Mouse (Mus musculus): ENCODE measurements around the gene Phactr3. TPM values are rescaled to one million over a fixed set of nuclear protein-coding genes. Genes with fewer than 3 reads are reported as not detected.

The Phactr3 gene
- polyA plus RNA-seq, 1 experiment = not detected

- TF ChIP-seq E2F4 (IDR thresholded peaks at IDR 0.05; ENCODE audit: insufficient read depth) = no peak
- no peak for TF ChIP-seq TCF12 (IDR thresholded peaks at IDR 0.05; ENCODE audit: insufficient read depth, poor library complexity, severe bottlenecking)
- TF ChIP-seq REST (IDR thresholded peaks at IDR 0.05; ENCODE audit: insufficient read depth, insufficient read length) = no peak
- TF ChIP-seq TCF3 (IDR thresholded peaks at IDR 0.05; ENCODE audit: insufficient read length, low read depth) = no peak
- no peak for TF ChIP-seq USF1 (IDR thresholded peaks at IDR 0.05; ENCODE audit: low read depth)
- no peak for TF ChIP-seq POLR2AphosphoS2 (IDR thresholded peaks at IDR 0.05; ENCODE audit: insufficient read length, low read depth)
- H3K4me2 ChIP-seq (ENCODE audit: low read depth) = no peak overlapping the region
Observed at GRCm38 (mm10) chr2:178184251-178184650, 65.5 kb downstream of the Phactr3 start.

DNA sequence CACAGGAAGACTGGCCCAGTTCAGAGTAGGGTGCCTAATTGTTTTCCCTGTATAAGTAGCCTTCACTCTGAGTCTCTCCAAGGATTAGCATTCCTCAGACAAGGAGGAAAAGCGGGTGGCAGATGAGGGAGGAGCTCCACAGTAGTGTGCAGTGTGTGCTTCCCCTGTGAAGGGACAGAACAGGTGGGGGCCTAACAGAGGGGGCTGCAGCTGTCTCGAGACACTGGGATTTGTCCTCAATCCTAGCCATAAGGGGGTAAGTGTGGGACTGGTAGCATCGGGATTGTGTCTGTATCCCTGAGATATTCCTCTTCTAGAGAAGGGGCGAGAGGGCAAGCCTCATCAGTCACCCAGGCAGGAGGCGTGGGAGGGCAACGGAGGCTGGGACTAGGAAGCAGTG is 66.1 kb downstream of the Phactr3 start:
- TF ChIP-seq TCF12 (IDR thresholded peaks at IDR 0.05; ENCODE audit: insufficient read depth, poor library complexity, severe bottlenecking) = no peak
- no peak for TF ChIP-seq E2F4 (IDR thresholded peaks at IDR 0.05; ENCODE audit: insufficient read depth)
- no peak for TF ChIP-seq MYOG (IDR thresholded peaks at IDR 0.05; ENCODE audit: control insufficient read depth in 1 of 3, insufficient read depth in 1 of 3, insufficient read length in 2 of 3, low read depth in 2 of 3)
- TF ChIP-seq CEBPB (IDR thresholded peaks at IDR 0.05; ENCODE audit: insufficient read depth, poor library complexity, severe bottlenecking) = no peak
- Histone ChIP-seq H3K4me3 (no peak overlapping the region), H3K36me3 (ENCODE audit: control insufficient read depth, insufficient read depth) (no peaks in the 10 kb centered on the region), H3K4me2 (ENCODE audit: low read depth) (no peak overlapping the region), H3ac (ENCODE audit: control insufficient read depth, insufficient read length) (no peak overlapping the region), H3K27me3 (ENCODE audit: control insufficient read depth, insufficient read depth, insufficient read length) (no peaks in the 10 kb centered on the region), H3K79me2 (ENCODE audit: control insufficient read depth, insufficient read depth) (no peaks in the 10 kb centered on the region)

More at GRCm38 (mm10) chr2:178184251-178184650, 65.5 kb downstream of the Phactr3 start:
- Histone ChIP-seq H3K36me3 (ENCODE audit: control insufficient read depth, insufficient read depth) (no peaks in the 10 kb centered on the region), H3K4me3 (no peak overlapping the region), H3ac (ENCODE audit: control insufficient read depth, insufficient read length) (no peak overlapping the region), H3K79me2 (ENCODE audit: control insufficient read depth, insufficient read depth) (no peaks in the 10 kb centered on the region), H3K27me3 (ENCODE audit: control insufficient read depth, insufficient read depth, insufficient read length) (no peaks in the 10 kb centered on the region)

DNA sequence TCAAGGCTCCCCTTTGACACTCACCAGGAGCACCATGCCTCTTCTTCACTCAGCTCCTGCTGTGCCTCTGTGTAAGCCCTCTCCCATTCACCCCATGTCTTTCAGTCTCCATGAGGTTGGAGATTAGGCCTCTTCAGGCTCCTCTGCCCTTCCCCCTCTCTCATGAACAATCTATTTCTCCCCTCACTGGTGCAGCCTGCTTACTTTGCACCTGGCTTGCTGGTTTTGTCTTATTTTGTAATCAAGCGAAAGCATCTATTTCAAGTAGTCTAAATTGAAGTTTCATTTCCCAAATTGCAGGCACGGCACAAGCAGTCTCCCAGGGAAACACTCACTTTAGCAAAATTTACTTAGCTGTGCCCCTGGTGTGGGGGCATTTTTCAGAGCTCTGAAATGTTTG is 70.2 kb downstream of the Phactr3 start:
- Histone ChIP-seq H3K4me2 (ENCODE audit: low read depth) (no peak overlapping the region), H3ac (ENCODE audit: control insufficient read depth, insufficient read length) (no peak overlapping the region), H3K79me2 (ENCODE audit: control insufficient read depth, insufficient read depth) (no peaks in the 10 kb centered on the region), H3K36me3 (ENCODE audit: control insufficient read depth, insufficient read depth) (no peaks in the 10 kb centered on the region), H3K27me3 (ENCODE audit: control insufficient read depth, insufficient read depth, insufficient read length) (no peaks in the 10 kb centered on the region), H3K4me3 (no peak overlapping the region)
- TF ChIP-seq POLR2AphosphoS2 (IDR thresholded peaks at IDR 0.05; ENCODE audit: insufficient read length, low read depth) (no peak), TCF12 (IDR thresholded peaks at IDR 0.05; ENCODE audit: insufficient read depth, poor library complexity, severe bottlenecking) (no peak), MAX (IDR thresholded peaks at IDR 0.05; ENCODE audit: low read depth) (no peak)

- Histone ChIP-seq H3K79me2 (ENCODE audit: control insufficient read depth, insufficient read depth) (no peaks in the 10 kb centered on the region), H3K36me3 (ENCODE audit: control insufficient read depth, insufficient read depth) (no peaks in the 10 kb centered on the region), H3K4me3 (no peak overlapping the region), H3ac (ENCODE audit: control insufficient read depth, insufficient read length) (no peak overlapping the region), H3K4me2 (ENCODE audit: low read depth) (no peak overlapping the region), H3K27me3 (ENCODE audit: control insufficient read depth, insufficient read depth, insufficient read length) (no peaks in the 10 kb centered on the region)
- TF ChIP-seq MAX (IDR thresholded peaks at IDR 0.05; ENCODE audit: low read depth) (no peak), MYOD1 (IDR thresholded peaks at IDR 0.05; ENCODE audit: control insufficient read depth in 1 of 3, insufficient read length in 2 of 3, low read depth in 2 of 3) (no peak), CEBPB (IDR thresholded peaks at IDR 0.05; ENCODE audit: insufficient read depth, poor library complexity, severe bottlenecking) (no peak), POLR2AphosphoS2 (IDR thresholded peaks at IDR 0.05; ENCODE audit: insufficient read length, low read depth) (no peak), REST (IDR thresholded peaks at IDR 0.05; ENCODE audit: insufficient read depth, insufficient read length) (no peak), E2F4 (IDR thresholded peaks at IDR 0.05; ENCODE audit: insufficient read depth) (no peak), POLR2A (IDR thresholded peaks at IDR 0.05; ENCODE audit: insufficient read length, low read depth) (no peak), USF1 (IDR thresholded peaks at IDR 0.05; ENCODE audit: low read depth) (no peak), MYOG (IDR thresholded peaks at IDR 0.05; ENCODE audit: control insufficient read depth in 1 of 3, insufficient read depth in 1 of 3, insufficient read length in 2 of 3, low read depth in 2 of 3) (no peak)
Observed at GRCm38 (mm10) chr2:178192881-178193280, 74.1 kb downstream of the Phactr3 start.

DNA sequence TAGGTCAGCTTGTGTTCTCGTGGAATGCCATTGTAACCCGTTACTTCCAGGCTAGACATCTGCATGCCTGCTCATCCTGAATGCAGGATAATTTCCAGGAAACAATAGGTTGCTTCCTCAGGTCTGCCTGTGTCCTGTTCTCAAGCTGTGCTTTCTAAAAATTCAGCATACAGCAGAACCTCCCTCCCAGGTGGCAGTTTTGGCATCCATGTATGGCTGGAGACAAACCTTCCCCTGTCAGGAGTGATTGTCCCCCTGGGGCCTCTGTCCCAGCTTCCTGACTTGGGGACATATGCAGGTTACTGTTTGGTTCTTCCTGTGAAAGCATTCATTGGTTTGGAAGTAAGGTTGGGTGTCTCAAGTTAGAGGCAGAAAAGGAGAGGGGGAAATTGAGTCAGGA is 74.7 kb downstream of the Phactr3 start:
- Histone ChIP-seq H3K4me3 (no peak overlapping the region), H3K36me3 (ENCODE audit: control insufficient read depth, insufficient read depth) (no peaks in the 10 kb centered on the region), H3K79me2 (ENCODE audit: control insufficient read depth, insufficient read depth) (no peaks in the 10 kb centered on the region), H3K4me2 (ENCODE audit: low read depth) (no peak overlapping the region), H3K27me3 (ENCODE audit: control insufficient read depth, insufficient read depth, insufficient read length) (no peaks in the 10 kb centered on the region), H3ac (ENCODE audit: control insufficient read depth, insufficient read length) (no peak overlapping the region)
- TF ChIP-seq MYOG (IDR thresholded peaks at IDR 0.05; ENCODE audit: control insufficient read depth in 1 of 3, insufficient read depth in 1 of 3, insufficient read length in 2 of 3, low read depth in 2 of 3) (no peak), CEBPB (IDR thresholded peaks at IDR 0.05; ENCODE audit: insufficient read depth, poor library complexity, severe bottlenecking) (no peak), SRF (IDR thresholded peaks at IDR 0.05; ENCODE audit: control insufficient read depth, insufficient read length, low read depth) (no peak), REST (IDR thresholded peaks at IDR 0.05; ENCODE audit: insufficient read depth, insufficient read length) (no peak), MYOD1 (IDR thresholded peaks at IDR 0.05; ENCODE audit: control insufficient read depth in 1 of 3, insufficient read length in 2 of 3, low read depth in 2 of 3) (no peak), USF1 (IDR thresholded peaks at IDR 0.05; ENCODE audit: low read depth) (no peak), POLR2A (IDR thresholded peaks at IDR 0.05; ENCODE audit: insufficient read length, low read depth) (no peak), POLR2AphosphoS2 (IDR thresholded peaks at IDR 0.05; ENCODE audit: insufficient read length, low read depth) (no peak), MAX (IDR thresholded peaks at IDR 0.05; ENCODE audit: low read depth) (no peak), TCF12 (IDR thresholded peaks at IDR 0.05; ENCODE audit: insufficient read depth, poor library complexity, severe bottlenecking) (no peak), E2F4 (IDR thresholded peaks at IDR 0.05; ENCODE audit: insufficient read depth) (no peak), TCF3 (IDR thresholded peaks at IDR 0.05; ENCODE audit: insufficient read length, low read depth) (no peak)

Data from myocyte (in vitro differentiated cells).